Mouse (Mus musculus) T-helper 2 cell (primary cell): ENCODE measurements around the gene Smim26.

Experiments used
- in situ Hi-C: fragments of 300-600 bp; cut with MboI, MseI; formaldehyde crosslinking; loops from one replicate; pipeline ENCODE4 v1.15.1; 2025; ENCODE audit warnings: high pct_unique_total_duplicates

Gene Smim26

DNA sequence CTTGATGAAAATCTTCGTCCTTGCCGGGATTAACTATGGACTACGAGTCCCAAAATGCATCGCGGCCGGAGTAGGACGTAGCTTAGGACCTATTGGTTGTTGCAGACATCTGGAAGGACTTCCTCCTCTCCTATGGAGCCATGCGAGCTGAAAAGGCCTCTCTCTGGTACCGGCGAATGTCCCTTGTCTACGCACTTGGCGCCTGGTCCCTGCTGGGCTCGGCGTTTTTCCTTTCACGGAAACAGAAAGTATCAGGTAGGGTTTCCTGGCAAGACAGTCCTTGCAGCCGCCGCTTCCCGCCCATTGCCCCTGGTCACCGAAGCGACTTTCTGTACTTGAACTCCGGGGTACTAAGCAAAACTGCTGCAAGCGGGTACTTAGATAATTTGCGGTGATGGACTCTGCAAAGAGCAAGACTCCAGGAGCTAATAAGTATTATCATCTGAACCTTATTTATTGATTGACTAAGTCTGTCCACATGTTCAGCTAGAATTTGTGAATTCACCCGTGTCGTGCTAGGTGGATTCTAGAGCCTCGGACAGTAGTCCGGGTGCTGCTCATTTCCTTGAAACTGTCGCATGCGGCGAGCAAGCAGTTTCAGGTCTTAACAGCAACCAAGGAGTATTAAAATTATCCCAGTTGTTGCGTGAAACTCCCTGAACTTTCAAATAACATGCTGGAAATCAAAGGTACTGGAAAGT, at the start of gene Smim26:
Gene Smim26 (plus strand): TSS at position 104 of the 701 bp plus-strand sequence.
- in situ Hi-C loops: loop anchor here (5.0 kb wide), 1 partner anchor 42 kb away; the partner anchor contains the start of gene Rbbp9

GRCm38 (mm10) chr2:144544630-144545029, 49.2 kb upstream of the Smim26 start:
- in situ Hi-C loops: loop anchor here (10.0 kb wide), 1 partner anchor 1380 kb away; no protein-coding TSS in a partner anchor

DNA sequence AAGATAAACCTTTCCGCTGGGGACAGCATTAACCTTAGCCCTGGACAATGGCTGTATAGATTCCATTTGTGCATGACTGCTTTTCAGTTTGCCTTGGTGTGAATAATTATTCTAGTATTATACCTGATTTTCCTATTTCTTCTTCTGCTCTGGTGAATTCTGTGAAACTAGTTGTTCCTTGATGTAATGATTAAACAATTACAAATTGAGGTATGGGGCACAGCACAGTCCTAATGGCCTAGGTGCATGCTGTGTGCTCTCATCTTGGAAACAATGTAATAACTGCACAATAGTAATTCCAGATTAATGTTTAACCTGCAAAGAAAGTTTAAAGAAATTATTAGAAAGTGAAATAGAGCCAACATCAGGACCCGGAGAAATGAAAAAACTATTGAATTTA, 48.8 kb upstream of the Smim26 start:
- in situ Hi-C loops: loop anchor here (10.0 kb wide), 1 partner anchor 1380 kb away; no protein-coding TSS in a partner anchor

DNA sequence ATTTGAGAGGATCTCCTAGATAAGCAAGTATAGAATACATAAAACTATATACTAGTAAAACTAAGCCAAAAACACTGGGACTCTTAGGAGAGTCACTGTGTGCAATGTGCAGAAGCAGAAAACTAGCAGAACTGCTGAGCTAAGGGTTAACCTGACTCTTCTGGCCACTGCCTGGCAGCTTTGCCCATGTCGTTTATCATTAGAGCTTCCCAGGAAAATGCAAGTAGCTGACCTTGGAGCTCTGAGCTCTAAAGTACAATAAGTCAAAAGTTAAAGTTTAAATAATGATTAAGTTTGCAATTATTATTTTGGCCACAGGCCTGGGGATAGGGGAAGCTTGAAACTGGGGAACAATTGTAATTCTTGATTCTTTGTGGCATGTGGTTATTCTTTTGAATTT, 48.4 kb upstream of the Smim26 start:
- in situ Hi-C loops: loop anchor here (10.0 kb wide), 1 partner anchor 1379 kb away; no protein-coding TSS in a partner anchor

GRCm38 (mm10) chr2:144547559-144547958, 46.3 kb upstream of the Smim26 start:
- in situ Hi-C loops: loop anchor here (10.0 kb wide), 1 partner anchor 1377 kb away; no protein-coding TSS in a partner anchor

DNA sequence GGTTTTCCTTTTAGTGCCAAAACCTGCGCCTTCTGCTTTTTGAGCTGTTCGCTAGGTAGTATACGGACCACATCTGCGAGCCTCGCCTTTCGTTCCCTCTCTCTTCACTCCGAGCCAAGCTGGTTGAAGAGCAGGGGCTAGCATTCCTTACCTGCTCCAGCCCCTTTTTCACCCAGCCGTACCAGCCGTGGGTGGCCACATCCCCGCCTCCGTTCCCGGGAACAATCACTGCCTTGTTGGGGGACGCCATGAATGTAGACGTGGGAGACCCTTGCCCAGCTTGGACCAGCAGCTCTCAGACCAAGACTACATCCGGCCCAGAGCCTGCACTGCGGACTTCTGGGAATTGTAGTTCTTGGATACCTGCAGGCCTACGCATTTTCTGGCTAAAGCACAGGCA, 43.3 kb upstream of the Smim26 start, which contains the start of gene Rbbp9:
Gene Rbbp9 (minus strand): TSS at position 341 of the 400 bp plus-strand sequence.
- in situ Hi-C loops: loop anchor here (5.0 to 25.0 kb wide), 2 partner anchors 42 to 288 kb away; partner anchors contain the start of genes Mgme1, Smim26 and Snx5

DNA sequence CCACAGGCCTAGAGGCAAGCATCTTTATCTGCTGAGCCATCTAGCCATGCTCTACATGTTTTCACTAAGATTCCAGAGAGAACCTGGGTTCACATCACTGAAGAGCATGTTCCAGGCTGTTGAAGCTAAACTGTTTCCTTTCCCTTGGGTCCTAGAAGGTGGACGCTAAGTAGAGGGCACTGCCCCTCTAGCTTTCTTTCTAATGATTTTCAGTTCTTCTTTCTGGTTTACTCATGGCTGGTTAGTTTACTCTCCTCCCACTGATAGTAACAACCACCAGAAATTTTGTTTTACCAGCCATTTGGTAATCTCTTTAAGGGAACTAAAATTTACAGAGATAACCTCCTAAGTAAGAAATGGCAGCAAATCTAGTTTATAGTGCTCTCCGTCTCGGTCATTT, 39.9 kb upstream of the Smim26 start:
- in situ Hi-C loops: loop anchor here (5.0 to 25.0 kb wide), 2 partner anchors 38 to 292 kb away; partner anchors contain the start of genes Mgme1, Smim26 and Snx5

DNA sequence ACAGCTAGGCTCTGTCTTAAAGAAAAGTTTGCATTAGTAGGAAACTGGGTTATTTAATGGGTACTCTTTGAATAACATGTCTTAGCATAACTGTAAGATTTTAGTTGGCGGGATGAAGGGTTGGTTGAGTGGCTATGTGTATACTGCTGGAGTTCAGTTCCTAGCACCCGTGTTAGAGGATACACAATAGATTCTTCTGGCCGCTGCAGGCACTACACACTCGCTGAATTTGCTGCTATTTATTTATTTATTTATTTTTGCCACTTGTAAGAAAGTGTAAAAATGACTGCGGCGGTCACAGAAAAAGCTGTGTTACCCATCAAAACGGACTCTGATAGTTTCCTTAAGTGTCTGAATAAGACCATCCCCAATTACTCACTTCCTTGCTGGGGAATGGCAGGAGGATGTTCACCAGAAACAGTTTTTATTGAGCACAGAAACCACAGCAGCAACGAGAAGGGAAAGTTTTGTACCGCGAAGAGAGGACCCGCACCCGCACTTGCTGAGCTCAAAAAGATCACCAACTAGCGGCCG, 38.5 kb upstream of the Smim26 start:
- in situ Hi-C loops: loop anchor here (25.0 kb wide), 1 partner anchor 293 kb away; the partner anchor contains the start of genes Mgme1 and Snx5

- in situ Hi-C loops: loop anchor here (25.0 kb wide), 1 partner anchor 294 kb away; the partner anchor contains the start of genes Mgme1 and Snx5
These were observed 37.9 kb upstream of the Smim26 start, which contains the start of gene Sec23b for GRCm38 (mm10) chr2:144555820-144556552. Gene Sec23b (plus strand): TSS chr2:144556229.

DNA sequence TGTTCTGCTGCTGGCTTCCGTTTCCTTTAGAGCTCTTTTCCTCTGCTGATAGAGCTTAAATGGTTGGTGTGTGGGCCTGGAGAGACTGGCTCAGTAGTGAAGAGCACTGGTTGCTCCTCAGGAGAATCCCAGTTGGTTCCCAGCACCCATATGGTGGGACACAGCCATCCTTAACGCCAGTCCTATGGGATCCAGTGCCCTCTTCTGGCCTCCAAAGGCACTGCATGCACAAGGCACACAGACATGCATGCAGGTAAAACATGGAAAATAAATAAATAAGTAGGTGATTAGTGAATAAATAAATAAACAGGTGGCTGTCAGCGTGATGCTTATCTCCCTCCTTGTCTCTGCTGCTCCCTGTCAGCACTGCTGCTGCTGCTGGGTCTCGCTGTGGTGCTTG, 5.1 kb upstream of the Smim26 start:
- in situ Hi-C loops: no loop called here

- in situ Hi-C loops: loop anchor here (5.0 kb wide), 1 partner anchor 41 kb away; the partner anchor contains the start of gene Rbbp9
These were observed 818 bp upstream of the Smim26 start for GRCm38 (mm10) chr2:144593036-144593435.

GRCm38 (mm10) chr2:144598006-144598405, 4.2 kb downstream of the Smim26 start:
- in situ Hi-C loops: no loop called here

DNA sequence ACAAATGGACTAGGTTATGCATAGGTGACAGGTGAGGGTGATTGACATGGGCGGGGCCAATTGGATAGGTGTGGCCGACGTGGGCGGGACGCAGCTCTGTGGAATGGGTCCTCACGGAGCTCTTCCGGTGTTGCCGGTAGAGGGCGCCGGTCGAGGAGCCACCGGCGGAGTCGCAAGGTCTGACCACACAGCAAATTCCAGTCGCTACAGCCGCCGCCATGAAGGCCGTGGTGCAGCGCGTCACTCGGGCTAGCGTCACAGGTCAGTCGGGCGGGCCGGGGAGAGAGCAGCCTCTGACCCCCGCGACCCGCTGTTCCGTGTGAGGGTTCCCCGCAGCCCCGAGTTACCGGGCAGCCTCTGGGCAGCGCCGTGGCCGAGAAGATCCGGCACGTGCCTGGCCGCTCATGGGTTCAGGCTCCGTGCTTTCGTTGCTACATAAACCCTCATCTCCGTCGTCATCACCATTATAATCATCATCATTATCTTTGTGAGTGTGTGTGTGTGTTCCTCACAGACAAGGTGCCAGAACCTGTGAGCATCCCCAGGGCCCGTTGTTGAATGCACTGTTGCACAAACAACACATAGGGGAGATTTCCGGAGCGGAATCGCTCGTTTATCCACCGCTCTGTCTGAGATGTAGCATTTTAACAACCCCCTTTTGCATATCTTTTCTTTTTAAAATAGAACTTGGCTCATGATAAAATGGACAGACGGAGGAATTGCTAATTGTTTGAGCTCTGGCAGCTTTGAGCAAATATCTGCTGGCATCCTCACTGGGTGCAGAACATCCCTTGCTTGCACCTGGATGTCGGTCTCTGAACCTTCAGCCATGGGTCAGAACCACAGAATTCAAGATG, 6.2 kb downstream of the Smim26 start, which contains the start of gene Dtd1:
Gene Dtd1 (plus strand): TSS at position 67 of the 857 bp plus-strand sequence.
- in situ Hi-C loops: no loop called here

DNA sequence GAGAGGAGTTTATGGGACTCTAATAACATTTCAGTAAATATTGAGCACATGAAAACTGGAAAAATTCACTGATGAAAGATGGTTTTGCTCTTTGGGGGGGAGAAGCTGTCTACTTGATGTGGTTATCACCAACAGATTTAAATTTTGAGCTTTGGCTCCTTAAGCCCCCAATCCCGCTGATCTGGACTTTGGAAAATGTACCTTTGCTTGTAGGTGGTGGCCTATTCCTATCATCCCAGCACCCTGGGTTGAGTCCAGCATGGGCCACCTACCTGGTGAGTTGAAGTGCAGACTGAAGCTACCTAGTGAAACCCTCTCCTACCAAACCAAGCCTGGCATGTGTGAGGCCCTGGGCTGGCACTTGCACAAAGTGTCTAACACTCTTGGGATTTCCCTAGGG, 7.7 kb downstream of the Smim26 start:
- in situ Hi-C loops: no loop called here

- in situ Hi-C loops: no loop called here
These were observed 20.1 kb downstream of the Smim26 start for GRCm38 (mm10) chr2:144613956-144614355.

GRCm38 (mm10) chr2:144617074-144617874, 23.4 kb downstream of the Smim26 start:
- in situ Hi-C loops: no loop called here

GRCm38 (mm10) chr2:144621491-144621890, 27.6 kb downstream of the Smim26 start:
- in situ Hi-C loops: no loop called here

GRCm38 (mm10) chr2:144633551-144633950, 39.7 kb downstream of the Smim26 start:
- in situ Hi-C loops: loop anchor here (10.0 kb wide), 1 partner anchor 951 kb away; no protein-coding TSS in a partner anchor

- in situ Hi-C loops: loop anchor here (10.0 kb wide), 1 partner anchor 951 kb away; no protein-coding TSS in a partner anchor
These were observed 40.4 kb downstream of the Smim26 start for GRCm38 (mm10) chr2:144634231-144634630.

DNA sequence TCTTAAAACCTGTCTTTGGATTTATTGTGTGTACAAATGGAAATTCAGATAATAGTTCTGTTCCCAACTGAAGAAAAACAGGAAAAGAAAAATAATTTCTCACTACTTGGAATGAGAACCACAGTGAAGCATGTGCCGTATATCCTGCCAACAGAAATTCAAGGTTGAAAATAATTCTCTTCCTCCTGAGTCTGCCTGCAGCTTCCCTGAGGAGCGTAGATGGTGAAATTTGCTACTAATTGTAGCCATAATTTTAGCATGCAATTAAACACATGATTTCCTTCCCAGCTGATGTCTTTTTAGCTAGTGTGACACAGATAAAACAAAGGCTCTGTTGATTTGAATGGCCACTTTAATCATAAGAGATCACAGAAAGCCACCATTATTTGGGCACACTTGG, 40.9 kb downstream of the Smim26 start:
- in situ Hi-C loops: loop anchor here (10.0 kb wide), 1 partner anchor 950 kb away; no protein-coding TSS in a partner anchor
